Mouse (Mus musculus) cerebellum, adult 2 months (tissue): ENCODE measurements around the gene Sh3bp2.

Experiments used
- CTCF ChIP-seq: fragments of 200-500 bp; IDR thresholded peaks from 2 replicates; pipeline ENCODE4 v1.5.1; 2011; ENCODE audit warnings: low read depth, mild to moderate bottlenecking, control low read depth, low read length, moderate library complexity, borderline replicate concordance; ENCODE audit not compliant: insufficient read depth
- POLR2A ChIP-seq: fragments of 200-500 bp; IDR thresholded peaks from 2 replicates; pipeline ENCODE4 v1.6.1; 2011; ENCODE audit warnings: low read length, control low read depth, borderline replicate concordance; ENCODE audit not compliant: insufficient read depth

GRCm38 (mm10) chr5:34502411-34502810, 23.2 kb upstream of the Sh3bp2 start:
- TF ChIP-seq POLR2A (no peak), CTCF (no peak)
